Mouse (Mus musculus): Measurements from ENCODE around the gene Cdk7. TPM values are rescaled to one million over a fixed set of nuclear protein-coding genes. Genes with fewer than 3 reads are reported as not detected.

The Cdk7 gene
- polyA plus RNA-seq (2014; fragmentation: Nextera tagmentation; extraction: Ambion mirVana), result 79.3 and 87.3 TPM in 2 replicates

DNA sequence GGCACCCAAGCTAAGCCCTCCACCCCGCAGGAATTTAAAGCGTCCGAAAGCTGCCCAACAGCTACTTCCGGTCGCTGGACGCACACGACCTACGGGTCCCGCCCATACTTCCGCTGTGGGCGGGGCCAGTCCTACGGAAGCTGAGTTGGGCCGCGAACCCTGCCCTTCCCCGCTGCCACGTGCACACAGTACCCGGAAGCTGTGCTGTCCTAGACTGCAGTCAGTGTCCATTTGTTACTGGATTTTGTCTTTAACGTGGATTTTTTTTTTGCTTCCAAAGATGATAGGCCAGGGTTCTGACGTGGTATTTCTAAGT lies at the start of gene Cdk7:
Cdk7 (minus strand) TSS at position 79 of the 316 bp plus-strand sequence.
- Histone ChIP-seq H3K27me3 (replicated peaks; ENCODE audit: control insufficient read depth, insufficient read depth, low read length) (no peaks in the 10 kb centered on the region), H3K27ac (ENCODE audit: low read depth) (peak within 1 kb of the TSS; percentile 92), H3K4me1 (replicated peaks; ENCODE audit: control insufficient read depth, insufficient read depth, low read length) (peaks cover 9% of the 10 kb centered on the region), H3K36me3 (ENCODE audit: control insufficient read depth, insufficient read depth, low read length) (peaks cover 25% of the 10 kb centered on the region), H3K4me2 (ENCODE audit: low read length) (peak within 1 kb of the TSS; percentile 78), H3K9me3 (ENCODE audit: control insufficient read depth, low read length) (no peaks in the 10 kb centered on the region), H3K9ac (ENCODE audit: low read length) (peak within 1 kb of the TSS; percentile 69), H3K4me3 (ENCODE audit: low read depth, low read length) (peak within 1 kb of the TSS; percentile 86)
- WGBS, result under 1% methylated on average over 19 of the region's 19 CpGs
- ATAC-seq (replicated peaks; ENCODE audit: low FRiP score, low TSS enrichment, low read depth) (peak; percentile 99), DNase-seq (ENCODE audit: low spot score) (peak; percentile 95)

DNA sequence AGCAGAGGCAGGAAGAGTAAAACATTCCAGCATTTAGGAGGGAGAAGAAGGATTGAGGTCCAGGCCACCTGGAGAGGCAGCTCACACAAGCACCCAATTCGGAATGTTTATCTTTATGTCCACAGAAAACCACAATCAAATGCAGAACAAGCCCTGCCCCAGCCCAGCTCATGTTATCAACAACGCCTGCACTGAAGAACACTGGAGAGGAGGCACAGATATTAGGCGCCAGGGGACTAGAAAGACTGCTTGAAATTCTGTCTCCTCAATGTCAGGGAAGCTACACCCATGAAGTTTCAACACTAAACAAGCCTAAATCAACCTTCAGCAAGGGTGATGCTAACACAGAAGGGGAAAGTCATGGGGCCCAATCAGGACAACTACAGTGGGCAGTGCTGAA lies 46.8 kb upstream of the Cdk7 start:
- H3K27ac ChIP-seq (ENCODE audit: low read depth), result no peak overlapping the region
- no peaks in the 10 kb centered on the region for H3K9me3 ChIP-seq (ENCODE audit: control insufficient read depth, low read length)
- no peak for ATAC-seq (replicated peaks; ENCODE audit: low FRiP score, low TSS enrichment, low read depth)
- H3K4me2 ChIP-seq (ENCODE audit: low read length), result no peak overlapping the region
- no peak overlapping the region for H3K4me3 ChIP-seq (ENCODE audit: low read depth, low read length)
- H3K36me3 ChIP-seq (ENCODE audit: control insufficient read depth, insufficient read depth, low read length), result peaks cover 41% of the 10 kb centered on the region
- DNase-seq (ENCODE audit: low spot score), result no peak
- H3K4me1 ChIP-seq (replicated peaks; ENCODE audit: control insufficient read depth, insufficient read depth, low read length), result peaks cover 13% of the 10 kb centered on the region
- H3K27me3 ChIP-seq (replicated peaks; ENCODE audit: control insufficient read depth, insufficient read depth, low read length), result no peaks in the 10 kb centered on the region
- no peak overlapping the region for H3K9ac ChIP-seq (ENCODE audit: low read length)
- WGBS, result 75% methylated on average over 3 of the region's 3 CpGs

- no peak overlapping the region for H3K4me3 ChIP-seq (ENCODE audit: low read depth, low read length)
- H3K36me3 ChIP-seq (ENCODE audit: control insufficient read depth, insufficient read depth, low read length), result peaks cover 40% of the 10 kb centered on the region
- H3K4me2 ChIP-seq (ENCODE audit: low read length), result peak overlapping the region; percentile 97; the same call in 1 of the 2 replicates
- no peak overlapping the region for H3K9ac ChIP-seq (ENCODE audit: low read length)
- peaks cover 13% of the 10 kb centered on the region for H3K4me1 ChIP-seq (replicated peaks; ENCODE audit: control insufficient read depth, insufficient read depth, low read length)
- WGBS, result 63% methylated on average over 6 of the region's 6 CpGs
- H3K27ac ChIP-seq (ENCODE audit: low read depth), result no peak overlapping the region
- no peak for ATAC-seq (replicated peaks; ENCODE audit: low FRiP score, low TSS enrichment, low read depth)
- no peaks in the 10 kb centered on the region for H3K27me3 ChIP-seq (replicated peaks; ENCODE audit: control insufficient read depth, insufficient read depth, low read length)
- DNase-seq (ENCODE audit: low spot score), result no peak
- no peaks in the 10 kb centered on the region for H3K9me3 ChIP-seq (ENCODE audit: control insufficient read depth, low read length)
Measured at GRCm38 (mm10) chr13:100776710-100777109, 46.0 kb upstream of the Cdk7 start.

DNA sequence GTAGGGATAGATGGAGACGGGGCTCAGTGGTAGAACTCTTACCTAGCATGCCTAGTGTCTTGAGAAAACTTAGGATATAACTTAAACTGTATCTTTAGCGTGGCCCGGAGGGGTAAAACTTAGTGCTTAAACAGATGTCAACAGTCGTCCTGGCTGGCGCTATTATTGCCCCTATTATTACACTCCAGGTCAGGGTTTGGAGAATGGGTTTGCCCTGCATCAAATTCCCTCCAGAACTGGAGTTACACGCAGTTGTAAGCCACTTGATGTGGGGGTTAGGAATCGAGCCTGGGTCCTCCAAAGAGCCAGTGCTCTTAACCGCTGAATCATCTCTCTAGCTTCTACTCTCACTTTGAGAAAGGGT lies 45.3 kb upstream of the Cdk7 start:
- peaks cover 13% of the 10 kb centered on the region for H3K4me1 ChIP-seq (replicated peaks; ENCODE audit: control insufficient read depth, insufficient read depth, low read length)
- H3K4me3 ChIP-seq (ENCODE audit: low read depth, low read length), result peak overlapping the region; percentile 91
- H3K4me2 ChIP-seq (ENCODE audit: low read length), result peak overlapping the region; percentile 97
- ATAC-seq (replicated peaks; ENCODE audit: low FRiP score, low TSS enrichment, low read depth) (no peak; the same call in 1 of the 2 replicates), DNase-seq (ENCODE audit: low spot score) (no peak)
- no peaks in the 10 kb centered on the region for H3K9me3 ChIP-seq (ENCODE audit: control insufficient read depth, low read length)
- 10% methylated on average over 8 of the region's 8 CpGs for WGBS
- peaks cover 38% of the 10 kb centered on the region for H3K36me3 ChIP-seq (ENCODE audit: control insufficient read depth, insufficient read depth, low read length)
- H3K9ac ChIP-seq (ENCODE audit: low read length), result peak overlapping the region; percentile 70; the same call in 1 of the 2 replicates
- H3K27ac ChIP-seq (ENCODE audit: low read depth), result peak overlapping the region; percentile 9; the same call in 1 of the 2 replicates
- H3K27me3 ChIP-seq (replicated peaks; ENCODE audit: control insufficient read depth, insufficient read depth, low read length), result no peaks in the 10 kb centered on the region

- under 1% methylated on average over 46 of the region's 46 CpGs for WGBS
- H3K27me3 ChIP-seq (replicated peaks; ENCODE audit: control insufficient read depth, insufficient read depth, low read length), result no peaks in the 10 kb centered on the region
- H3K4me1 ChIP-seq (replicated peaks; ENCODE audit: control insufficient read depth, insufficient read depth, low read length), result peaks cover 13% of the 10 kb centered on the region
- H3K4me3 ChIP-seq (ENCODE audit: low read depth, low read length), result peak within 1 kb of the TSS; percentile 91
- no peaks in the 10 kb centered on the region for H3K9me3 ChIP-seq (ENCODE audit: control insufficient read depth, low read length)
- H3K27ac ChIP-seq (ENCODE audit: low read depth), result peak within 1 kb of the TSS; percentile 9; the same call in 1 of the 2 replicates
- ATAC-seq (replicated peaks; ENCODE audit: low FRiP score, low TSS enrichment, low read depth) (peak; percentile 90), DNase-seq (ENCODE audit: low spot score) (peak; percentile 88)
- H3K4me2 ChIP-seq (ENCODE audit: low read length), result peak within 1 kb of the TSS; percentile 97
- H3K9ac ChIP-seq (ENCODE audit: low read length), result peak within 1 kb of the TSS; percentile 70
- H3K36me3 ChIP-seq (ENCODE audit: control insufficient read depth, insufficient read depth, low read length), result peaks cover 36% of the 10 kb centered on the region
Measured at GRCm38 (mm10) chr13:100775252-100776055, 44.7 kb upstream of the Cdk7 start, which contains the start of gene Cenph. TSS of gene Cenph (minus strand) at chr13:100775899.

GRCm38 (mm10) chr13:100774704-100775103 lies 44.0 kb upstream of the Cdk7 start:
- Histone ChIP-seq H3K4me1 (replicated peaks; ENCODE audit: control insufficient read depth, insufficient read depth, low read length) (peaks cover 13% of the 10 kb centered on the region), H3K9ac (ENCODE audit: low read length) (peak overlapping the region; percentile 70), H3K27me3 (replicated peaks; ENCODE audit: control insufficient read depth, insufficient read depth, low read length) (no peaks in the 10 kb centered on the region), H3K9me3 (ENCODE audit: control insufficient read depth, low read length) (no peaks in the 10 kb centered on the region), H3K4me2 (ENCODE audit: low read length) (peak overlapping the region; percentile 97), H3K36me3 (ENCODE audit: control insufficient read depth, insufficient read depth, low read length) (peaks cover 39% of the 10 kb centered on the region), H3K4me3 (ENCODE audit: low read depth, low read length) (peak overlapping the region; percentile 91), H3K27ac (ENCODE audit: low read depth) (no peak overlapping the region)
- DNase-seq (ENCODE audit: low spot score), result no peak
- ATAC-seq (replicated peaks; ENCODE audit: low FRiP score, low TSS enrichment, low read depth), result no peak

DNA sequence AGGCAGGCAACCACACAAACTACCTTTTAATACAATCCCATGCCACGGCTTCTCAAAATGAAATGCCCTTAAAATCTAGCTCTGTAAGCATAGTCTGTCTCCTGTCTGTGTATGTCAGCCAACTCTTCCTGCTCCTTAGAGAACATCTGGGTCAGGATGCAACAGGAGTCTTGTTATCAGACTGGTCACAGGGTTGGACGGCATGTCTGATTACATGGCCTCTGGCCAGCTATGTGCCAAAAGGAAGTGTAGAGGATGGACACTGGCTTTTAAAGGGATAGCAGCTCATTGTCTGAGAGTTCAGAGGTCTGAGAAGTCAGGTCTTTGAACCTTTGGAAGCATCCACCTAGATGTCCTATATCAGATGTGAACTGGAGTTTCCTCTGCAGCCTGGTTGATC lies 24.6 kb upstream of the Cdk7 start:
- DNase-seq (ENCODE audit: low spot score) (no peak), ATAC-seq (replicated peaks; ENCODE audit: low FRiP score, low TSS enrichment, low read depth) (no peak)
- H3K4me1 ChIP-seq (replicated peaks; ENCODE audit: control insufficient read depth, insufficient read depth, low read length), result no peaks in the 10 kb centered on the region
- H3K9me3 ChIP-seq (ENCODE audit: control insufficient read depth, low read length), result no peaks in the 10 kb centered on the region
- H3K4me2 ChIP-seq (ENCODE audit: low read length), result no peak overlapping the region
- no peak overlapping the region for H3K9ac ChIP-seq (ENCODE audit: low read length)
- peaks cover 14% of the 10 kb centered on the region; the same call in 1 of the 2 replicates for H3K36me3 ChIP-seq (ENCODE audit: control insufficient read depth, insufficient read depth, low read length)
- no peak overlapping the region for H3K4me3 ChIP-seq (ENCODE audit: low read depth, low read length)
- WGBS, result 83% methylated on average over 2 of the region's 2 CpGs
- H3K27me3 ChIP-seq (replicated peaks; ENCODE audit: control insufficient read depth, insufficient read depth, low read length), result no peaks in the 10 kb centered on the region
- no peak overlapping the region for H3K27ac ChIP-seq (ENCODE audit: low read depth)

- Histone ChIP-seq H3K9me3 (ENCODE audit: control insufficient read depth, low read length) (no peaks in the 10 kb centered on the region), H3K4me2 (ENCODE audit: low read length) (no peak overlapping the region), H3K4me1 (replicated peaks; ENCODE audit: control insufficient read depth, insufficient read depth, low read length) (no peaks in the 10 kb centered on the region), H3K36me3 (ENCODE audit: control insufficient read depth, insufficient read depth, low read length) (peaks cover 2% of the 10 kb centered on the region; the same call in 1 of the 2 replicates), H3K9ac (ENCODE audit: low read length) (no peak overlapping the region), H3K4me3 (ENCODE audit: low read depth, low read length) (no peak overlapping the region), H3K27me3 (replicated peaks; ENCODE audit: control insufficient read depth, insufficient read depth, low read length) (no peaks in the 10 kb centered on the region), H3K27ac (ENCODE audit: low read depth) (no peak overlapping the region)
- ATAC-seq (replicated peaks; ENCODE audit: low FRiP score, low TSS enrichment, low read depth) (no peak), DNase-seq (ENCODE audit: low spot score) (no peak)
- 65% methylated on average over 4 of the region's 4 CpGs for WGBS
Measured at GRCm38 (mm10) chr13:100754186-100754585, 23.4 kb upstream of the Cdk7 start.

DNA sequence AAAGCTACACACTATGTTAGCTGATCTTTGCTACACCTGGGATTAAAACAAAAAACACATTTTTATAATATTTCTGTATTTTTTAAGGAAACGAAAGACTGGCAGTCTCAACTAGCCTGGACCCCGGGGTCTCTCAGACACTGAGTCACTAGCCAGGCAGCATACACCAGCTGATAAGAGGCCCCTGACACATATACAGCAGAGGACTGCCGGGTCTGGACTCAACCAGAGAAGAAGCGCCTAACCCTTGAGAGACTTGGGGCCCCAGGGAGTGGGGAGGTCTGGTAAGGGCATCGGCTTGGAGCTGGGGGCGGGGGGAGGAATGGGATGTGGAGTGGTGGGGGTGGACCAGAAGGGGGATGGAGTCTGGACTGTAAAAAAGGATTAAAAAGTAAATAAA lies 22.3 kb upstream of the Cdk7 start:
- Histone ChIP-seq H3K4me1 (replicated peaks; ENCODE audit: control insufficient read depth, insufficient read depth, low read length) (no peaks in the 10 kb centered on the region), H3K36me3 (ENCODE audit: control insufficient read depth, insufficient read depth, low read length) (no peaks in the 10 kb centered on the region), H3K9me3 (ENCODE audit: control insufficient read depth, low read length) (no peaks in the 10 kb centered on the region), H3K27me3 (replicated peaks; ENCODE audit: control insufficient read depth, insufficient read depth, low read length) (no peaks in the 10 kb centered on the region), H3K27ac (ENCODE audit: low read depth) (no peak overlapping the region), H3K4me2 (ENCODE audit: low read length) (no peak overlapping the region), H3K9ac (ENCODE audit: low read length) (no peak overlapping the region), H3K4me3 (ENCODE audit: low read depth, low read length) (no peak overlapping the region)
- ATAC-seq (replicated peaks; ENCODE audit: low FRiP score, low TSS enrichment, low read depth), result no peak
- 76% methylated on average over 6 of the region's 6 CpGs for WGBS
- DNase-seq (ENCODE audit: low spot score), result no peak

Measured in intestine, embryonic 14.5 days (tissue).